ENCODE assay signal across 21 mouse cellular contexts in genomic region chr5:123842221-123842934, GRCm38 (mm10). TPM values are rescaled to one million over a fixed set of nuclear protein-coding genes. Genes with fewer than 3 reads are reported as not detected.
"Had no signal": no experiment of that assay in that cellular context is flagged by ENCODE, and none has a peak within 500 bp of the region (broad histone marks: within the 10 kb centered on the region; RNA-seq: fewer than 3 reads in every experiment).

No protein-coding gene starts in this region.

- H3K27ac ChIP-seq: left cerebral cortex, adult 2 months; liver, embryonic 15.5 days; lung, embryonic 15.5 days; midbrain, embryonic 12.5 days; neural tube, embryonic 13.5 days had no signal

- H3K4me1 ChIP-seq: neural tube, embryonic 13.5 days had no signal

- ATAC-seq: midbrain, embryonic 16.5 days had no signal

- H3K9ac ChIP-seq: liver, embryonic 15.5 days; lung, embryonic 15.5 days; midbrain, embryonic 12.5 days; neural tube, embryonic 13.5 days had no signal

- H3K27me3 ChIP-seq: liver, embryonic 15.5 days; lung, embryonic 15.5 days; midbrain, embryonic 12.5 days; neural tube, embryonic 13.5 days had no signal

- H3K4me2 ChIP-seq: liver, embryonic 15.5 days; lung, embryonic 15.5 days; midbrain, embryonic 12.5 days; neural tube, embryonic 13.5 days had no signal

- H3K4me3 ChIP-seq: left cerebral cortex, adult 2 months; liver, embryonic 15.5 days; lung, embryonic 15.5 days; midbrain, embryonic 12.5 days; myocyte; neural tube, embryonic 13.5 days had no signal

- DNase-seq: kidney, adult 2 months; kidney, postnatal 10 days; kidney, postnatal 36 days; layer of hippocampus, postnatal 36 days; lung, adult 18-20 months; lung, postnatal 4 days; retina, postnatal 1 day; right cerebral cortex, postnatal 25 days; spleen, adult 18-20 months; thymus, adult 18-20 months; thymus, postnatal 36 days had no signal

- H3K9me3 ChIP-seq: liver, embryonic 15.5 days; lung, embryonic 15.5 days; midbrain, embryonic 12.5 days; neural tube, embryonic 13.5 days had no signal

- H3K36me3 ChIP-seq: liver, embryonic 15.5 days; lung, embryonic 15.5 days; midbrain, embryonic 12.5 days; neural tube, embryonic 13.5 days had no signal

RNA-seq across cellular contexts. Expression of gene Hcar2, which starts 22.9 kb away (rescaled TPM):
- polyA plus RNA-seq: kidney, embryonic 14.5 days; limb, embryonic 11.5 days; midbrain, embryonic 12.5 days; midbrain, embryonic 16.5 days; myocyte; neural tube, embryonic 13.5 days had no signal

RNA-seq across cellular contexts. Expression of gene Hcar1, which starts 37.4 kb away (rescaled TPM):
- polyA plus RNA-seq: liver, adult 2 months; myocyte had no signal
